Mouse (Mus musculus): ENCODE measurements around the gene Gpatch1.
"Not testable (repeated sequence)": the region's sequence is repeated elsewhere in the genome, so short reads cannot be mapped to it uniquely, and the experiment has no call there.

The Gpatch1 gene

GRCm38 (mm10) chr7:35237935-35238334 lies 80.3 kb downstream of the Gpatch1 start:
- DNase-seq (ENCODE audit: low read depth, low spot score) = not testable (repeated sequence)

- peak; percentile 69 for DNase-seq (ENCODE audit: low read depth, low spot score)
Measured at GRCm38 (mm10) chr7:35235308-35235707, 82.9 kb downstream of the Gpatch1 start.

GRCm38 (mm10) chr7:35234361-35235245 lies 83.6 kb downstream of the Gpatch1 start:
- DNase-seq (ENCODE audit: low read depth, low spot score) = peak; percentile 92

GRCm38 (mm10) chr7:35233861-35234260 lies 84.4 kb downstream of the Gpatch1 start:
- no peak for DNase-seq (ENCODE audit: low read depth, low spot score)

GRCm38 (mm10) chr7:35232796-35233455 lies 85.3 kb downstream of the Gpatch1 start:
- DNase-seq (ENCODE audit: low read depth, low spot score) = no peak

GRCm38 (mm10) chr7:35230333-35230732 lies 87.9 kb downstream of the Gpatch1 start:
- no peak for DNase-seq (ENCODE audit: low read depth, low spot score)
